Mouse (Mus musculus) embryonic fibroblast, embryonic 13.5 days (primary cell): ENCODE measurements around the gene Endou. TPM values are rescaled to one million over a fixed set of nuclear protein-coding genes. Genes with fewer than 3 reads are reported as not detected.

Experiments
- H3K27ac ChIP-seq: 2 replicates; pipeline ENCODE4 v1.5.1; 2012; ENCODE audit warnings: low read length, control low read depth, inconsistent platforms; ENCODE audit not compliant: insufficient read depth
- H3K4me1 ChIP-seq: 2 replicates; pipeline ENCODE4 v1.6.1; 2011; ENCODE audit warnings: low read length; ENCODE audit not compliant: control insufficient read depth, insufficient read depth
- H3K4me3 ChIP-seq: 2 replicates; pipeline ENCODE4 v1.5.1; 2011; ENCODE audit warnings: mild to moderate bottlenecking, control low read depth, low read length; ENCODE audit not compliant: insufficient read depth
- CTCF ChIP-seq: IDR thresholded peaks from 2 replicates; pipeline ENCODE4 v1.5.1; 2011; ENCODE audit warnings: mild to moderate bottlenecking, control low read depth, low read length, moderate library complexity, borderline replicate concordance; ENCODE audit not compliant: insufficient read depth
- POLR2A ChIP-seq: IDR thresholded peaks from 2 replicates; pipeline ENCODE4 v1.6.1; 2011; ENCODE audit warnings: low read depth, mild to moderate bottlenecking, control low read depth, low read length, moderate library complexity
- polyA plus RNA-seq: library from polyadenylated mRNA; stranded (reverse); fragments of >200 nt; gene quantifications from 2 replicates; pipeline ENCODE4 v1.2.4, GENCODE M21; 2011; ENCODE audit warnings: low read depth; ENCODE audit not compliant: missing spikeins, insufficient read length

Gene Endou
- polyA plus RNA-seq, 1 experiment, result not detected

DNA sequence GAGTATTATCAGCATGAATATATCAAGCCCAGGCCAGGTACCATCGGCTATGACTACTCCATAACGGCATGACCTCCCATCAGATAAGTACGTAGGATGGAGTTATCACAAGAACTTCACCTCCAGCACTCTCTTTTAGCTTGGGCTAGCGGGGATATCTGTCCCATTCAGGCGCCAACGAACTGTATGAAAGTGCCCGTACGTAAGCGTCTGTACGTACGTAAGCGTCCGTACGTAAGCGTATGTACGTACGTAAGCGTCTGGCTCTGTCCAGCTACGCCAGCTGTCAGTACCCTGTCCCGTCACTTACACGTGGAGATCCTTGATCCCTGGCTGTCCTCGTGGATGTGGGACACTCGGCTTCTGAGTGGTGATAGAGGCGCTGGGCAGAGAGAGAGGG, 15.6 kb upstream of the Endou start:
- no peak overlapping the region for H3K4me3 ChIP-seq
- TF ChIP-seq POLR2A, result no peak
- no peak for TF ChIP-seq CTCF
- no peak overlapping the region for H3K27ac ChIP-seq
- H3K4me1 ChIP-seq, result peaks cover 4% of the 10 kb centered on the region; the same call in 1 of the 2 replicates

DNA sequence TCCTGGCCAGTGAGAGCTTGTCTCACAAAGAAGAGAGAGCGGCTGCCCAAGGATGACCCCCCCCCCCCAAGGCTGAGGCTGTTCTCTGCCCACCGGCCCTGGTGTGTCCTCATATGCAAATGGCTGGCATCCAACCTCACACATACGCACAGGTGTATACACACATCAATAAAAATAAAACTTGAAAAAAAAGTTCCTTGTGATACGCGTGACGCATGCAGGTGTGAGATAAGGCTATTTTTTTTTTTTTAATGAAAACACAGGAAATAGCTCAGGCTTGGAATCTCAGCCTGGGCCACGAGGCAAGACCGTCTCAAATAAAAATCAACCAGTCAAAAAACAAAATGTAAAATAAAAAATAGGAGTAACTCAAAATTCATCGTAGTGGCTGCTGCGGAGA, 15.1 kb upstream of the Endou start:
- TF ChIP-seq CTCF (no peak), POLR2A (no peak)
- H3K4me1 ChIP-seq, result peaks cover 4% of the 10 kb centered on the region; the same call in 1 of the 2 replicates
- no peak overlapping the region for H3K4me3 ChIP-seq
- no peak overlapping the region for H3K27ac ChIP-seq

DNA sequence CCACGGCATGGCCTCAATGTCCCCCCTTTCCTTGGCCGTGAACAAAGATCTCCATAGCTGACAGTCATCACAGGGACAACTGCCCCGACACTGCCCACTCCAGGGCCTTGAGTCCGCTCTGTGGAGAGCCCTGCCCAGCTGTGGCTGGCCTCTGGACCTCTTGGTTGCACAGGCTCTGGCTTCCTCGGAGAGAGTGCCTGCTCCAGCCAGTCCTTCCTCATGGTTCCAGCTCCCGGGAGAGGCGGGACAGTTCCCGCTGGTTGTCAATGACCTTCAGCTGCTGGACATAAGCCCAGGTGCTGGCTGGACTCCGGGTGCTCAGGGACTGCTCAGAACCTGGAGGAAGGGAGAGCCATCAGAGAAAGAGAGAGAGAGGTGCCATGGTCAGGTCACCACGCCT, 14.2 kb upstream of the Endou start:
- Histone ChIP-seq H3K4me3 (no peak overlapping the region), H3K4me1 (no peaks in the 10 kb centered on the region), H3K27ac (no peak overlapping the region)
- TF ChIP-seq CTCF (no peak), POLR2A (no peak)

DNA sequence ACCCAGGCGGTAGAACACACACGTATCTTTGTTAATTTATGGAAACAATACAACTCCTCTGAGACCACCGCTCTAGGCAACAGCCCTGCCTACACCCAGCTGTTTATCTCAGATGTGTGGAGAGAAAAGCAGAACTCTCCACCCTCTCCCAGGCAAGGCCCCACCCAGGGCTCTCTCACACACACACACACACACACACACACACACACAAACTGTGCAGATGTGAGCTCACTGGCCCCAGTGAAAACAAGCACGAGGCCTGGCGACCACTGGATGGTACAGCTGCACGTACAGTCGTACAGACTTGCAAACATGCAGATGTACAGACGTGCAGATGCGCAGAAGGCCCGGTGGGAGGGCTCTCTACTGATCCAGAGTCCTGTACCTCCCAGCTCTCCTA, 13.8 kb upstream of the Endou start:
- Histone ChIP-seq H3K4me3 (no peak overlapping the region), H3K4me1 (no peaks in the 10 kb centered on the region), H3K27ac (no peak overlapping the region)
- no peak for TF ChIP-seq CTCF
- TF ChIP-seq POLR2A, result no peak

DNA sequence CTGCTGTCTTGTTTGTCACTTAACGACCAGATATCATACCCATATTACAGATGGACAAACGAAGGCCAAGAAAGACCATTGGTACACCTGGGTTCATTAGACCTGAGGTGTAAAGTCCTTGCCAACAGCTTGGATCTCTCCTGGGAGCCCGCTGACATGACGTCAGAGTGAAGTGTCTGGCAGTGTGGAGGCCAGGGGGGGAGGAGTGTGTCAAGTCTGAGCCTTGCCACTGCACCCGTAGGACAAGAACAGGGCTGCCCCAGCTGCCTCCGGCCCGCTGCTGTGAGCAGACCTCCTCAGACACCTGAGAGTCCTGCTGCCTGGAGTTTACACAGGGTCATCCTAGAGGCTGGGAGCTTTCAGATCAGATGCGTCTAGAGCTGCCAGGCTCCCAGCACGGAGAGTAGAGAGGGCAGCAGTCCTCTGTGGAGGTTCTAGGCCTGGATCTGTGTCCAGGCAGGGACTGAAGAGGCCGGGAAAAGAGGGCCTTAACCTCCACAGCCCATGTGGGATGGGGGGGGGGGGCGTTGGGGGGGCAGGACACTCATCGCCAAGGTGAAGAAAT, 12.9 kb upstream of the Endou start:
- H3K4me3 ChIP-seq, result no peak overlapping the region
- no peaks in the 10 kb centered on the region for H3K4me1 ChIP-seq
- TF ChIP-seq CTCF (no peak), POLR2A (no peak)
- H3K27ac ChIP-seq, result no peak overlapping the region

DNA sequence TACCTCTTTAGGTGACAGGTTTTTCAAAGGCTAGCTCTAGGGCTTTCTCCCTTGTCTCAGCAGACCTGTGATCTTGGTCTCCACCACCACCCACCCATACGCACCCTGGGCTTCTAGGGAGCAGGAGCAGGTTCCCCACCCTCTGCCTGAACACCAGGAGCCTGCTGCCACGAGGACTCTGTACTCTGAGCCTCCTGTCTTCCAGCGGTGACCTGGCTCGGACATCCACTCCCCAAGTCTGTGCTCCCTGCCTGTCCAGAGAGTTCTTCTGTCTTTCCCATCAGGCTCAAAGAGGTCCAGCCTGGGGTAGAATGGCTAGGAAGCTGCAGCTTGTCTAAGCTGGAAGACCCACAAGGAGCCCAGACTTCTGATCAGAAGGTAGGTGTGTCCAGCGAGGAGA, 12.1 kb upstream of the Endou start:
- no peaks in the 10 kb centered on the region for H3K4me1 ChIP-seq
- H3K4me3 ChIP-seq, result no peak overlapping the region
- H3K27ac ChIP-seq, result no peak overlapping the region
- TF ChIP-seq CTCF (no peak), POLR2A (no peak)

DNA sequence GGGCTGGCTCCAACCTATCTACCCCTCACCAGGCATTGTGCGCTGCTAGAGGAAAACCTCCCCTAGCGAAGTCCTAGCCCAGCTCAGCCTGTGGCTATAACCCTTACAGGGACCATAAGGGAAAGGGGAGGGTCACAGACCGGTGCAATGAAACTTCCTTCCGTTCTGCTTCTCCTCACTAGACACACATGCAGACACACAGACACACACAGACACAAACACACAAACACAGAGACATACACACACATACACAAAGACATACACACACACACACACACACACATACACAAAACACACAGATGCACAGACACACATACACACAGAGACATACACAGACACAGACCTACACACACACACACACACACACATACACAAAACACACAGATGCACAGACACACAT, 11.5 kb upstream of the Endou start:
- Histone ChIP-seq H3K27ac (no peak overlapping the region), H3K4me3 (no peak overlapping the region), H3K4me1 (no peaks in the 10 kb centered on the region)
- TF ChIP-seq POLR2A, result peak; percentile 42
- TF ChIP-seq CTCF, result no peak

DNA sequence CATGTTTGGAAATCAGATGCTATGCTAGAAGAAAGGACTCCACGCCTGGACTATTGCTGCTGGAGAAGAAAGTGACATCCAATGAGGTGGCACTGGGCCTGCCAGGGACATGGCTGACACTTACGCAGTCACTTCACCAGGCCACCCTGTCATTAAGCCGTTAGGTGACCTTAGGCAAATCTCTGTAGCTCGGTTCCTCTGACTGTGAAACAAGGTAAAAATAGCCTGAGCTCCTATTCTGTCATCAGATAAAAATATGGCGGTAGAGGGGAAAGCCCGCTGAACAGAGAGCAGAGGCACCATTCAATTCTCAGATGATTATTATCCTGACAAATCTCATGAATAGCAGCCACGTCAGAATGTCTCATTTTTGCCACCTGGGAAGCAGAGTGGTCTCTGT, 10.9 kb upstream of the Endou start:
- TF ChIP-seq POLR2A (no peak), CTCF (no peak)
- Histone ChIP-seq H3K4me1 (no peaks in the 10 kb centered on the region), H3K27ac (no peak overlapping the region), H3K4me3 (no peak overlapping the region)

DNA sequence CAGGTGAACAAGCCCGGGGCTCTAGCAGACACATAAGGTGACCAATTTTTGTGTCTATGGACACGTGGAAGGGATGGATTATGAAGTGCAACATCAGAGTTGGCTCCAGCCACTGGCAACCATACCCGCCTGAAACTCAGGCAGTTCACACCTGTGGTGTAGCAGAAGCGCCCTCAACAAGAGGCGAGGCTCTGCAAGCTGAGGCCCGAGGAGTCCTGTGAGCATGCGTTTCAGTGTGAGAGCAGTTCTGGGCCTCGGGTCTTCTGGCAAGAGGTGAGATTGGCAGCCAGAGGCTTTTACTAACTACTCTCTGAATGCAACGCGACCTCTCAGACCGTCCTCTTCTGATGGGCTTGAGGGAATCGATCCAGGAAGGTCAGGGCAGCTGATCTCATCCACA, 10.5 kb upstream of the Endou start:
- H3K4me3 ChIP-seq, result no peak overlapping the region
- no peak for TF ChIP-seq CTCF
- no peak for TF ChIP-seq POLR2A
- no peak overlapping the region for H3K27ac ChIP-seq
- no peaks in the 10 kb centered on the region for H3K4me1 ChIP-seq

DNA sequence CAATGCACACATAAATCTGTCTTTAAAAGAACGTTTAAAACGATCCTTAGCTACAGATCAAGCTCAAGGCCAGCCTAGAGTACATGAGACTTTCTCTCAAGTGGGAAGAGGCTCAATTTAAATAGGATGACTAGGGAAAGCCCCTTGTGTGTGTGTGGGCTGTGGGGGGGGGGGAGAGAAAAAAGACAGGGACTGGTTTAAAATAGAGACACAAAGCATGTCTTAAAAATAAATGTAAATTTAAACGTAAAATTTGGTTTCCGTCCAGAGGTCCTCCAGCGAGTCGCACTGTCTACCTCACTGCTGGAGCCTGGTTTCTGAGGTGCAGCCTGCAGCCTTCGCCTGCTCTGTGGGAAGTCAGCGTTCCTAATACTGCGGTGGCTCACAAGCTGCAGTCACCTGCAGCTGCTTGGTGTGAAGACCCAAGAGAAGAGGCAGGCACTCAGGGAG, 9.2 kb upstream of the Endou start:
- no peak for TF ChIP-seq CTCF
- TF ChIP-seq POLR2A, result no peak
- no peaks in the 10 kb centered on the region for H3K4me1 ChIP-seq
- no peak overlapping the region for H3K4me3 ChIP-seq
- H3K27ac ChIP-seq, result no peak overlapping the region

DNA sequence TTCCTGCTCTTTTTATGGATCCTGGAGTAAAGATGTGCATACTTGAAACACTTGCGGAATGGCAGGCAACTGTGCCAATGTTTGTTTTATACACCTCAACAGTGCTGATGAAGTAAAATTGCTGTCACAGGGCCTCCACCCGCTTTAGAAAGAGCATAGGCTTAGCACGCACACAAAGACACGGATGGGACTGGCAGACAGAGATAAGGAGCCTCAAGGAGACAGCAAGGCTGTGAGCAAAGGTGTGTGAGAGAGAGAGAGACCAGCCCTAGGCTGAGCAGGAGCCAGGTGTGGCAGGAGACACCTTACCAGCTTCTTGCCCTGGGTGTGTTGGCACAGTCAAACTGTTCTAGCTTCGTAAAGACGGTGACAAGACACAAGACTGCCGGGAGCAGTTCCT, 7.8 kb upstream of the Endou start:
- TF ChIP-seq CTCF (no peak), POLR2A (no peak)
- no peaks in the 10 kb centered on the region for H3K4me1 ChIP-seq
- H3K4me3 ChIP-seq, result no peak overlapping the region
- H3K27ac ChIP-seq, result no peak overlapping the region
